32 mouse cellular contexts compared by ENCODE assay signal in genomic region chr12:85308651-85309050, GRCm38 (mm10). TPM values are rescaled to one million over a fixed set of nuclear protein-coding genes. Genes with fewer than 3 reads are reported as not detected.
DNase-seq lines count a peak whose midpoint lies in the region; ATAC-seq and TF ChIP-seq lines count a peak whose summit lies in the region.
"Had no signal": no experiment of that assay in that cellular context is flagged by ENCODE, and none has a peak within 500 bp of the region (broad histone marks: within the 10 kb centered on the region; RNA-seq: fewer than 3 reads in every experiment).

No protein-coding gene starts in this region.

- intact Hi-C loops in heart, postnatal 36 days (cut with DNase I), result no loop called here

- H3K4me2 ChIP-seq in forebrain, postnatal 0 days (ENCODE audit: low read depth), result no peak overlapping the region
- H3K4me2 ChIP-seq: embryonic facial prominence, embryonic 13.5 days; forebrain, embryonic 15.5 days; hindbrain, embryonic 15.5 days; limb, embryonic 13.5 days; liver, embryonic 11.5 days; midbrain, embryonic 11.5 days; neural tube, embryonic 12.5 days had no signal

- H3K9me3 ChIP-seq in heart, embryonic 10.5 days, result no peaks in the 10 kb centered on the region
- H3K9me3 ChIP-seq in forebrain, postnatal 0 days (ENCODE audit: low read length), result no peaks in the 10 kb centered on the region
- H3K9me3 ChIP-seq: embryonic facial prominence, embryonic 13.5 days; forebrain, embryonic 10.5 days; forebrain, embryonic 15.5 days; hindbrain, embryonic 10.5 days; hindbrain, embryonic 15.5 days; limb, embryonic 13.5 days; neural tube, embryonic 12.5 days had no signal

- 66% methylated on average over 3 of the region's 3 CpGs for WGBS in heart, embryonic 10.5 days
- 55% methylated on average over 3 of the region's 3 CpGs for WGBS in forebrain, postnatal 0 days

- H3K27ac ChIP-seq in heart, embryonic 10.5 days, result no peak overlapping the region
- H3K27ac ChIP-seq in forebrain, postnatal 0 days (ENCODE audit: low read depth, low read length), result no peak overlapping the region
- H3K27ac ChIP-seq: embryonic facial prominence, embryonic 13.5 days; forebrain, embryonic 10.5 days; forebrain, embryonic 15.5 days; hindbrain, embryonic 10.5 days; hindbrain, embryonic 15.5 days; layer of hippocampus, adult 2 months; left cerebral cortex, adult 2 months; limb, embryonic 13.5 days; neural tube, embryonic 12.5 days; stomach, postnatal 0 days had no signal

- no peak overlapping the region for H3K9ac ChIP-seq in forebrain, postnatal 0 days
- H3K9ac ChIP-seq: embryonic facial prominence, embryonic 13.5 days; forebrain, embryonic 15.5 days; hindbrain, embryonic 15.5 days; limb, embryonic 13.5 days; neural tube, embryonic 12.5 days had no signal

- no peak for ATAC-seq in forebrain, postnatal 0 days
- ATAC-seq: CD4-positive, CD25-positive, alpha-beta regulatory T cell, adult 4 months; forebrain, embryonic 15.5 days; inflammation-experienced regulatory T-cells, adult 6 months; midbrain, embryonic 16.5 days had no signal

- DNase-seq in heart, embryonic 10.5 days (ENCODE audit: low spot score), result peak; percentile 55
- no peak for DNase-seq in heart, postnatal 36 days
- peak; percentile 74 for DNase-seq in brain, adult 2 months (ENCODE audit: low read depth, low spot score)
- peak; percentile 58 to 68 for DNase-seq in cerebellum, adult 18-20 months
- peak; percentile 40 to 59 for DNase-seq in cerebellum, postnatal 14 days
- DNase-seq in forebrain, postnatal 0 days, result no peak
- DNase-seq in urinary bladder, postnatal 25 days (ENCODE audit: low spot score), result no peak
- DNase-seq: adrenal gland, adult 8-10 months; gastrocnemius, postnatal 14 days; kidney, adult 11 months; kidney, postnatal 14 days; lung, postnatal 36 days; right cerebral cortex, adult 18-20 months; spleen, adult 18-20 months; thymus, adult 18-20 months; thymus, postnatal 25 days had no signal

- H3K27me3 ChIP-seq in heart, embryonic 10.5 days (ENCODE audit: insufficient read depth, poor library complexity, severe bottlenecking), result no peaks in the 10 kb centered on the region
- no peaks in the 10 kb centered on the region for H3K27me3 ChIP-seq in forebrain, postnatal 0 days (ENCODE audit: insufficient read depth, low read length)
- H3K27me3 ChIP-seq: embryonic facial prominence, embryonic 13.5 days; forebrain, embryonic 15.5 days; hindbrain, embryonic 15.5 days; limb, embryonic 13.5 days; neural tube, embryonic 12.5 days had no signal

- H3K4me1 ChIP-seq in heart, embryonic 10.5 days, result peaks cover 6% of the 10 kb centered on the region; the same call in 1 of the 2 replicates
- H3K4me1 ChIP-seq in forebrain, postnatal 0 days (ENCODE audit: insufficient read depth), result no peaks in the 10 kb centered on the region
- H3K4me1 ChIP-seq: forebrain, embryonic 15.5 days; hindbrain, embryonic 10.5 days; hindbrain, embryonic 15.5 days; neural tube, embryonic 12.5 days had no signal

- TF ChIP-seq CTCF in forebrain, postnatal 0 days (IDR thresholded peaks at IDR 0.05; ENCODE audit: low read depth), result no peak

- H3K36me3 ChIP-seq in heart, embryonic 10.5 days, result peaks cover 98% of the 10 kb centered on the region
- H3K36me3 ChIP-seq in forebrain, postnatal 0 days (ENCODE audit: insufficient read depth), result peaks cover 93% of the 10 kb centered on the region

- H3K4me3 ChIP-seq in heart, embryonic 10.5 days, result no peak overlapping the region
- no peak overlapping the region for H3K4me3 ChIP-seq in forebrain, postnatal 0 days (ENCODE audit: low read depth, low read length)
- H3K4me3 ChIP-seq: embryonic facial prominence, embryonic 13.5 days; forebrain, embryonic 10.5 days; forebrain, embryonic 15.5 days; hindbrain, embryonic 10.5 days; hindbrain, embryonic 15.5 days; layer of hippocampus, adult 2 months; left cerebral cortex, adult 2 months; limb, embryonic 13.5 days; neural tube, embryonic 12.5 days had no signal

RNA-seq across cellular contexts. Expression of gene Zc2hc1c, which starts 20.3 kb away (rescaled TPM):
- polyA plus RNA-seq in heart, embryonic 10.5 days (2016; fragmentation: Nextera tagmentation; extraction: Ambion mirVana), result 0.82 and 0.85 TPM in 2 replicates
- total RNA-seq in heart, postnatal 36 days (2021), result 1 to 10 TPM; 2.3 to 2.9 TPM
- total RNA-seq in forebrain, postnatal 0 days (2014; rRNA removed), result 0.69 and 1.3 TPM in 2 replicates
- 0.75 and 1.1 TPM in 2 replicates for polyA plus RNA-seq in forebrain, postnatal 0 days (2015; fragmentation: Nextera tagmentation; extraction: Ambion mirVana)
- total RNA-seq: granulocyte monocyte progenitor cell, adult 5-6 weeks had no signal

RNA-seq across cellular contexts. Expression of gene Acyp1, which starts 20.4 kb away (rescaled TPM):
- polyA plus RNA-seq in heart, embryonic 10.5 days (2016; fragmentation: Nextera tagmentation; extraction: Ambion mirVana), result 65.3 and 75.4 TPM in 2 replicates
- total RNA-seq in heart, postnatal 36 days (2021), result 10 to 100 TPM; 15.9 to 22.1 TPM
- 24.5 and 39.6 TPM in 2 replicates for total RNA-seq in forebrain, postnatal 0 days (2014; rRNA removed)
- 44.4 and 50.7 TPM in 2 replicates for polyA plus RNA-seq in forebrain, postnatal 0 days (2015; fragmentation: Nextera tagmentation; extraction: Ambion mirVana)

RNA-seq across cellular contexts. Expression of gene Nek9, which starts 30.5 kb away (rescaled TPM):
- 24.3 and 24.6 TPM in 2 replicates for polyA plus RNA-seq in heart, embryonic 10.5 days (2016; fragmentation: Nextera tagmentation; extraction: Ambion mirVana)
- total RNA-seq in heart, postnatal 36 days (2021), result 100 to 1,000 TPM; 100 to 106 TPM
- 19.0 and 23.2 TPM in 2 replicates for total RNA-seq in forebrain, postnatal 0 days (2014; rRNA removed)
- polyA plus RNA-seq in forebrain, postnatal 0 days (2015; fragmentation: Nextera tagmentation; extraction: Ambion mirVana), result 6.6 and 8.5 TPM in 2 replicates

RNA-seq across cellular contexts. Expression of gene Mlh3, which starts 38.3 kb away (rescaled TPM):
- 6.8 and 7.0 TPM in 2 replicates for polyA plus RNA-seq in heart, embryonic 10.5 days (2016; fragmentation: Nextera tagmentation; extraction: Ambion mirVana)
- 1 to 10 TPM; 7.5 to 8.7 TPM for total RNA-seq in heart, postnatal 36 days (2021)
- 9.2 and 10.5 TPM in 2 replicates for total RNA-seq in forebrain, postnatal 0 days (2014; rRNA removed)
- 4.3 and 5.8 TPM in 2 replicates for polyA plus RNA-seq in forebrain, postnatal 0 days (2015; fragmentation: Nextera tagmentation; extraction: Ambion mirVana)

Comparison
In these comparisons a context has a peak if more than half of its experiments do, and no peak if none do; other contexts are left out.
1. DNase-seq: peak in heart, embryonic 10.5 days (single experiment), brain, adult 2 months (single experiment), cerebellum, adult 18-20 months (2 of 2) and cerebellum, postnatal 14 days (2 of 2); none in heart, postnatal 36 days (0 of 2), forebrain, postnatal 0 days (single experiment) and urinary bladder, postnatal 25 days (single experiment).